Mouse (Mus musculus): ENCODE data around the gene Amz2.

Gene Amz2

DNA sequence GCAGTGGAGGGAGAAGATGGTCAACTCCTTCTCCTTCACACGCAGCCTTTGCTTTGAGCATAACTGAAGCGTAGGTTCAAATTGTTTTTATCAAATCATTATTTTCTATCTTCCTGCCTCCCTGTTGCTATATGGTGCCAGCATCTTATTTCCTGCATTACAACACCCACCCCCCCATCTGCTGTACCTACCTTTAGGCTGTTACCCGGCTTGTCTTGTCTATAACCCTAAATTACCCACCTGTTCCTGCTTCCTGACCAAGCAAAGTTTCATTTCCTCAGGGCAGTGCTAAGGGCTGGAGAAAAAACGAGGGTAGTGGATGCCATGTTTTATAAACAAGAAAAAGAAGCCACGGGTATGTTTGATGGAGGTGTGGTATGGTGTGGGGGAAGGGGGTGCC, 4.5 kb upstream of the Amz2 start:
- DNase-seq (ENCODE audit: low read depth, low spot score) = no peak

DNA sequence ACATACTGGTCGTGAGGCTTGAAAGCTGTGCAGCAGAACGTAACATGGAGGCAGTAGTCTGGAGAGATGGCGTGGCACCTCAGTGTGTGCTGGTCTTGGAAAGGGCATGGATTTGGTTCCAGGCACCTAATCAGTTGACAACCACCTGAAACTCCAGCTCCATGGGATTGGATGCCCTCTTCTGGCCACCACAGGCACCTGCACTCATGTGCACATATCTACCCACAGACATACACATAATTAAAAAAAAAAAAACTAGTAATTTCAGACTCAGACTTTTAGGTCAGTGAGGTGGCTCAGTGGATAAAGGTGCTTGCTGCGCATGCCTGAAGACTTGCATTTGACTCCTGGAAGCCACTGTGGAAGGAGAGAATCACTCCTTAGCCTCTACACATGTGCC, 3.5 kb upstream of the Amz2 start:
- no peak for DNase-seq (ENCODE audit: low read depth, low spot score)

DNA sequence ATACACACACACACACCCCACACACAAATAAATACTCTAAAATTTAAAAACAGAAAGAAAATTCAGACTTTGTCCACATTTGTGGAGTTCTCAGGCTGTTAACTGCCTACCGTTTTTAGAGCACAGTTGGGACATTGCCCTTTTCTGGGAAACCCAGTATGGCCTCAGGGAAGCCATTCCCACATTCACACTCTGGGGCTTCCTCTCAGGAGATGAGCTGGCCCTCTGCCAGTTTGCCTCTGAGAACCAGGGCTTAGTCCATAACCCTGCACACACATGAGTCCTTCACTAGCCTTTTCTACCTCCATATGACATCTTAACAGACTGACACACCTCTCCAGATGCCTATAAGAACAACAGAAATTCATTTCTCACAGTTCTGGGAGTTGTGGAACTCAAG, 2.5 kb upstream of the Amz2 start:
- DNase-seq (ENCODE audit: low read depth, low spot score) = no peak

DNA sequence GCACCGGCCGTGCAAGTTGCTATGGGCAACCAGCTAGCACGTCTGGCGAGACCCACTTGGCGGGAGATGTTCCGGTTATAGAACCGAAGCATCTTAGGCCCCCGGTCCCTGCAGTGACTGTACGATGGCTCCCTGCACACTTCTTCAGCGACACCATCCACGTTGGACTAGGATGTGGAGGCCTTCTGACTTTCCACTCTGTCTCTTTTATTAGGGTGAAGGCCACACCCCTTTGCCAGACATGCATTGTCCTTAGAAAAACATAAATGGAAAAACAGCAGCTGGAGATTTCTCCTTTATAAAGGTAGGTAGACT, 483 bp downstream of the Amz2 start:
- no peak for DNase-seq (ENCODE audit: low read depth, low spot score)

DNA sequence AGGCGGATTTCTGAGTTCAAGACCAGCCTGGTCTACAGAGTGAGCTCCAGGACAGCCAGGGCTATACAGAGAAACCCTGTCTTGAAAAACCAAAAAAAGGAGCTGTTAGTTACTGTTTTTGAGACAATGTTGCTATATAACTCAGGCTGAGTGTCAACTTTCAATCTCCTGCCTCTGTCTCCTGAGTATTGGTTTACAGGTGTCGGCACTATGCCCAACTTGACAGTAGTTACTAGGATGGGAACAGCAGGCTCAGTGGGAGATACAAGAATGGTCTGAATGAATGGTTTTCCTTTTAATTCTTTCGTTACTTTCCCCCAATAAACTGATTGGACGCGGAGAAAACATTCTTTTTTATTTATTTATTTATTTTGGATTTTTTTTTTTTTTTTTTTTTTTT, 1.6 kb downstream of the Amz2 start:
- DNase-seq (ENCODE audit: low read depth, low spot score) = no peak

DNA sequence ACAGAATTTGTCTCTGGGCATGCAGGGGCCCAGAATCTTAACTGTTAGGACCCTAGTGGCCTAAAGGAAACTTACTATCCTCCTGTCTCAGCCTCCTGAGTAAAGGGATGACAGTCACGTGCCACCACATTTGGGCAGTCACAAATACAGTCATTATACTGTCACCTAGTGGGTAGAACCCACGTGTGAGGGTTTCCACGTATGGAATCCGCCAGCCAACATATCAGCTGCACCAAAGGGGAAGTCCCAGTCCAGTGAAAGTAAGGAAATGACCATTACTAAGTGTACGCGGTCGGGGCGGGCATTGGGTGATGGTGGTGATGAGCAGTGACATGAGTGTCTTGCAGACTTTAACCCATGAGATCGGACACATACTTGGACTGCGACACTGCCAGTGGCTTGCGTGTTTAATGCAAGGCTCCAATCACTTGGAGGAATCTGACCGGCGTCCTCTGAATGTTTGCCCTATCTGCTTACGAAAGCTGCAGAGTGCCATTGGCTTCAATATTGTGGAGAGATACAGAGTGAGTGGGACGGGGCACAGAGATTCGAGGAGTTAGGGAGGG, 8.6 kb downstream of the Amz2 start:
- DNase-seq (ENCODE audit: low read depth, low spot score) = no peak

DNA sequence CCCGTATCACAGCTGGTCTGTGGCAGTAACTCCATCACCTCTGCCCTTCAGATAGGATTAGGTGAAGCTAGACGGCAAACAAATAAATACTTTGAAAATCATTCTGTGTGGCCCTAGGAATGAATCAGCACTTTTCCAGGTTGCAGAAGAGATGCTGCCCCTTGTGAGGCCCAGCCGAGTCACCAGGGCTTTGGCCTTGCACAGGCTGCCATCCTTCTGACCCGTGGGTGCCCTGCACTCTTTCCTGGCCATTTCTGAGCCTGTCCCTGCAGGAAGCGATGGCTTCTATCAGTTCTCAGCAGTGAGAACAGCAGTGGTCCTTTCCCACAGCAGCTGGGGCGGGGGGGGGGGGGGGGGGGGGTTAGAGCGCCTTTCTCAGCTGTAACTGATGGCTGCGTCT, 11.1 kb downstream of the Amz2 start:
- no peak for DNase-seq (ENCODE audit: low read depth, low spot score)

DNA sequence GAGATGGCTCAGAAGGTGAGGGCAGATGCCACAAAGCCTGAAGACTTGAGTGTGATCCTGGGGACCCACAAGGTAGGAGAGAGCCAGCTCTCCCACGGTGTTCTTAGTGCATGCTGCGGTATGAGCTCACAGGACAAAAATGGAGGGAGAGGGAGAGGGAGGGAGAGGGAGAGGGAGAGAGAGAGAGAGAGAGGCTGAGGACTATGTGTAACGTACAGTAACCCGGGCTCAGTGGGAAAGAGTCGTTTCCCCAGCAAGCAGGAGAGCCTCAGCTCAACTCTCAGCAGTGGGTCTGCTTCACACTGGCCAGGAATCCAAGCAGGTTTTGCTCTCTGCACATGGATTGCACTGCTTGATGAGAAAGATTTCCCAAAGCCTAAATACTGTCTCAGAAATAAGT, 13.5 kb downstream of the Amz2 start:
- DNase-seq (ENCODE audit: low read depth, low spot score) = no peak

DNA sequence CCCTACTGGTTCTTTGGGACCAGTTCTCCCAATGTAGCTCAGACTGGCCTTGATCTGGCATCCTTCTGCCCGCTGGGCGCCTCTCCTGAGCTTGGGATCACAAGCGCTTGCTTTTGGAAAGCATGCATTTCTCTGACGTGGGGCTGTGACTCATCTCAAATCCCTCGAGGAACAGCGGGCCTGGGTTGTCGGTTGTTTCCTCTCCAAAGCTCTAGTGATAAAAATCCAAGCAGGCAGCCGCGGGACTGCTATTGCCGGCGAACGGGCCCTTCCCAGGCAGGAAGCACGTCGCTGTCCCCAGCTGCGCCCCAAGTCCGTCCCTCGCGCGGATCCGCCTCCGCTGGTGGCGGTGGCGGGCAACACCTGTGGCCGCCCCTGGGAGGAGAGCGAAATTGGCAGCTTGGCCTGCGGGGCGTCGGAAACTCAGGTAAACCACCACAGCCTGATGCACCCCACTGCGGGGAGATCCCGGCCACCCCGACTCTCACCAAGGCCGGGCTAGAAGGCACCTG, 14.1 kb downstream of the Amz2 start:
- DNase-seq (ENCODE audit: low read depth, low spot score) = no peak

DNA sequence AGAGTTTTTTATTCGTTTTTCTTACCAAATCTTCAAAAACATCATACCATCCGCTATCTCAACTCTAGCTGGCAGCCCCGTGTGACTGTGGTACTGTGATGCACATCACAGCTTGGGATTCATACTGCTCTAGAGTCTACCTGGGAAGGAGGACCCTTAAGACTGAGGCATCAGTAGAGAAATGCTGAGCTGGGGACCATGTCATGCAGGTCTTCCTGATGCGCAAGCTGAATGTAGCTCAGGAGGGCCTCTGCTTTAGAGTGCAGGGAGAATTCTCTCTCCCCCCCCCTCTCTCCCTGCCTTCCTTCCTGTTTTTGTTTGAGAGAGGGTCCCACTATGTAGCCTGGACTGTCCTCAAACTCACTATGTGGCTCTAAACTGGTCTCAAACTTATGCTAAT, 14.9 kb downstream of the Amz2 start:
- DNase-seq (ENCODE audit: low read depth, low spot score) = no peak

DNA sequence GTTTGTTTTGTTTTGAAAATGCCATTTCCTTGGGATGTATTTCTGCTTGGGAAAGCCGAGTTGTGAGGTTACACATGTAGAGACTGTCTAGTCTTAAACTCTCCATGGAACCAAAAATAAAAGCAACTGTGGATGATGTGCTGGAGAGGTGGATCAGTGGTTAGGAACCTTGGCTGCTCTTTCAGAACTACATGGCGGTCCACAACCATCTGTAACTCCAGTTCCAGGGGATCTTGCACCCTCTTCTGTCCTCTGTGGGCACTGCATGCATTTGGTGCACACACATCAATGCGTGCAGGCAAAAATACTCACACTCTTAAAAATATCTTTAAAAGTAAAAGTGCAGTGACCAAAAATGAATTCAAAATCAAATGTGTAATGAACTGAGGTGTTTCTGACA, 15.4 kb downstream of the Amz2 start:
- no peak for DNase-seq (ENCODE audit: low read depth, low spot score)

DNA sequence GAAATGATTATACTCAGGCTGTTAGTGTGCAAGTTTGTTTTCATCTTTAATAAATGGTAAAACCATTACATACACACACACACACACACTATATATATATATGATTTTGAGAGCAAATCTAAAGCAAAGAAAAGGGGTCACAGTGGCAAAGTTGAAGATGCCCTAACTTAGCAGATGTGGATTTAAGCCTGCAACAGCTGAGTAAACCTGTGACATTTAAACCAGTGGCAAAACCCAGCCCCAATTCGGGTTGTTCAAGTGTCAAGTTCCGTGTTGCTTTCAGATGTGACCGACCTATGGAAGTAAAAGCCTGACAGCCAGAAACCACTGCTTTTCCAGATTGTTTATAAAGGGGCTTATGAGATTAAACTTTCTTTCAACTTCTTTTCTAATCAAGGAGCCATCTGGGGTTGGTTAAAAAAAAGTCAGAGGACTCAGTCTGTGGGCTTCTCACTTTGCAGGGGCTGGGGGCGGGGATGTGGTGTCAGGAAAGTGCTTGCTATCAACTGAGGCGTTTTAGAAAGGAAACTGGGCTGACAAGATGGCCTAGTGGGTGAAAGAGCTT, 16.5 kb downstream of the Amz2 start:
- no peak for DNase-seq (ENCODE audit: low read depth, low spot score)

DNA sequence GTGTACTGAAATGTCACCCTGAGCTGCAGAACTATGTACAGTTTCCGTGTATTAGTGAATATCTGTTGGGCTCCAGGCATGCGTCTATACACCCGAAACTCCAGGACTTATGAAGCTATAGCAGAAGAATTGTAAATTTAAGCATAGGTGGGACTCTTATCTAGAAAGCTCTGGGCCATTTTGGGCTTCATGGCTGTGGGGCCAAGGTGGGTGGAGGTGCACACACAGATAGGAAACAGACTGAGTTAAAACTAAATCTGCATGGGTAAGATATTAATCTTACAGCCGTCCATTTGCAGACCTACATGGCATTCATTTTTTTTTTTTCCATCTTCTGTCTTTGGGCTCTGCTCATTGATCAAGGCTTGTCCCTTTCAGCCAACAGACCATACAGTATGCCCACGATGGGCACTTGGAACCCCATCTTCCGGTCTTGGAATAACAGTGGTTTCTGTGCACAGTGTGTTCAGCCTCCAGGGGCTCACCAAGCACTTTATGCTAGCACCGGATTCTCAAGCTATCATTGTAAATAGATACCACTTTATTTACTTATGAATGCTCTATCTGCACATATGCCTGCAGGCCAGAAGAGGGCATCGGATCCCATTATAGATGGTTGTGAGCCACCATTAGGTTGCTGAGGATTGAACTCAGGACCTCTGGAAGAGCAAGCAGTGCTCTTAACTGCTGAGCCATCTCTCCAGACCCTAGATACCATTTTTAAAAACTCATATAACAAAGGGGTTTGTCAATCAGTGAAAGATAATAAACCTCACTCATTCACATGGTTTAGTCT, 17.9 kb downstream of the Amz2 start:
- no peak for DNase-seq (ENCODE audit: low read depth, low spot score)

DNA sequence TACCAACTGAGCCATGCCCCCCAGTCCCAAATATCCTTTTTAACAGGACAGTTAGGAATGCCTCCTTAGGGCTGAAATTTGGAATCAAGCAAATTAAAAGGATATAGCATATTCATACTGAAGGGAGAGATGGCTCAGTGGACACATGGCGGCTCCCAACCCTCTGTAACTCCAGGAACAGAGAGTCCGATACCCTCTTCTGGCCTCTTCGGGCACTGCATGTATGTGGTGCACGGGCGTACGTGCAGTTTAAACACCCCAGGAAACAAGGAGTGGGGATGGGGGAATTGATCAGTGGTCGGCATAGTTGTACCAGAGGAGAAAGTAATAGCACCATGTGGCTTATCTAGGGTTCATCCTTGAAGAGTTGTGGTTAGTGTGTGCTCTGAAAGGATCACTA, 18.9 kb downstream of the Amz2 start:
- DNase-seq (ENCODE audit: low read depth, low spot score) = no peak

DNA sequence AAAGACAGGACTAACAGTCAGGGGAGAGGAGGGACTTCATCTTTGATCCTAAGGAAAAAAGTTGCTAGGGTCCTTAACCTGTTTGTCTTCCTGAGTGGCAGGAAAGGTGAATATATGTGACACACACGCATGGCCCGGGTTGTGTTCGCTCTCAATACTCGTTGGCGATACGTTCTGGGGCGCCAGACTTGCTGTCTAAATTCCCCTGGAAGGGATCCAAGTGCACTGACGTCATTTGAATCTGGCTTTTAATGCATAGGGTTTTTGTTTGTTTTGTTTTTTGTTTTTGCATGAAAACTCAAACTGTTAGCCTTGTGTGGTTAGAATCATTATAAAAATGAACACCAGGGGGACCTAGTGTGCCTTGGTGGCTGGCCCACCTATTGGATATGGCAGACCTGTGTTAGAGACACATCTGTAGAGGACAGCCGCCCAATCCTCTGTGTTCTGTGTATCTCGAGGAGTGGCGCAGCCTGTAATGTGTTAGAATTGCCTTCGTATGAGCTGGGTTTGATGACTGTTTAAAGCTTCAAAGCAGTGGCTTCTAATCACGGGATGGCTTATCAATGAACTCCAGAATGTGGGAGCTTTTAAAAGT, 19.8 kb downstream of the Amz2 start:
- DNase-seq (ENCODE audit: low read depth, low spot score) = no peak

DNA sequence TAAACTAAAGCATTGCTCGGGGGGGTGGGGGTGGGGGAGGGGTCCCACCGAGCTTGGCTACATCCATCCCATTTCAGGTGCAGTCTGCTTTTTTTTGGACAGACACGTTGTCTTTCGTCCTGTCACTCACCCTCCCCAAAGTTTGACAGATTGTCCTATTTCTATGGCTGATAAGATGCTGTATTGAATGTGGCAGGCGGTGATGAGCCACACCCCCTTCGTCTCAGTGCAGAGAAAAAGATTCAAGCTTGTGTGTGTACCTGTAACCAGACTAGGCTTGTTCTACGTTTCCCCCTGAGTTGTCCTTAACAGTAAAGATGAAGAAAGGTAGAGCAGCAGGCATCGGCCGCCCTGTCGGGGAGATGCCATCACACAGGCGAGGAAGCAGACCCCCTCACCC, 25.4 kb downstream of the Amz2 start:
- no peak for DNase-seq (ENCODE audit: low read depth, low spot score)

DNA sequence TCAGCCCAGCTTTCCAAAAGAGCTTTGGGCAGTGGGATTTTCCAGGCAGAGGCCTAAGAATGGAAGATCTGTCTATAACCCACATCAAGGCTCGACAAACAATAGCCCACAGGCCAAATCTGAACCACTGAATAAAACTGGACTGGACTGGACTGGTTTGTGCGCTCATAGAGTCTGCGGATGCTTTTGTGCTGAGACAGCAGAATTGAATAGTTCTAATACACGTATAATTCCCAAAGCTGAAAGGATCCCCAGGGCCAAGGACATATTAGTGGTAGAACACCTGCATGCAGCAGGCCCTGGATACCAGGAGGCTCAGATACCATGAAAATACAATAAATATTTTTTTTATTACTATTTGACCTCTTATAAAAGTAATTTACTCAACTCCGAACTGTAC, 30.5 kb downstream of the Amz2 start:
- no peak for DNase-seq (ENCODE audit: low read depth, low spot score)

DNA sequence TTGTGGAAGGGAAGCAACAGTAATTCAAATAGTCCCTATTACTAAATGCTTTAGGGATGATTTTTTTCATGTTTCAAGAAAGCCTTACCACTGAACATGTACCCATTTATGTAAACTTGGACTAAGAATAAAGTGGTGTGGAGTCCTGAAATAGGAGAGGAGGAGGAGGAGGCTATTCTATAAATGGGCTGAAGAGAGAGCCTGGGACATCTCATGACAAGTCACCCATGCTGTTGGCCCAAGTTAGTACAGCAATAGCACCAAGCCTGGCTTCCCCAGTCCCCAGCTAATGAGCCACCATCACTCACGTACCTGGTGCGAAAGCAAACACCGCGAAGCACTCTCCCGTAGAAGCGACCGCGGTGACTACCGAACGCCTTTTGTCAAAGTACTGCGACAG, 32.4 kb downstream of the Amz2 start:
- DNase-seq (ENCODE audit: low read depth, low spot score) = no peak

DNA sequence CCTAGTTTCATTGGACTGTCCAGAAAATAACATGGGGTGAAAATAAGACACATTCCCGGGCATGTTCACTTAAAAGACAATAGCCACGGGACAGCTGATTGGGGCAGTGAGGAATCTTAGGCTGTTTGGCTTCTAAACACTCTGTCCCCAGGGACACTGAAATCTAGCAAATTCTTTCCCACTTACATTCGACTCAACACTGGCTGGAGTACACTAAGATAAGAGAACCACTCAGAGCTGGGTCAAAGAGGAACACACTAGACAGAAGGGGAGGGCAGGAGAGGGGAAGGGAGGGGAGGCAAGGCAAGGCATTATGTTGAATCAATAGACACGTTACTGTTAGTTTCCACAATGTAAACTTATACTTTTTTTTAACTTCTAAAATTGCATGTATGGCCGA, 34.8 kb downstream of the Amz2 start:
- DNase-seq (ENCODE audit: low read depth, low spot score) = no peak

DNA sequence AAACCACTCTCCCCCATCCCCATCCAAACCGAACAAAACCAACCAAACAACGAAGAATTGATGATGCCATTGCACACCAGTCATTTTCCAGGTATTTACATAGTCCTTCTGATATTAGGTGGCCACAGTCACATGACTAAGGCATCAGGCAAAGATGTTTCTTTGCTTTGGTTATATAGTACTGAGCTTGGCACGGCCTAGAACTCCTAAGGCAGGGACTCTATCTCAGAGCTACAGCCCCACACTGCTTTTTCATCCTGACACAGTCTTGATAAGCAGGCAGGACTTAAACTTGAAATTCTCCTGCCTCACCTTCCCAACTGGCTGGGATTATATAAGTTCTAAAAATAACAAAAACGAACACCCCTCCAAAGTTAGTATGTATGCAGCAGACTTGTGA, 39.3 kb downstream of the Amz2 start:
- no peak for DNase-seq (ENCODE audit: low read depth, low spot score)

DNA sequence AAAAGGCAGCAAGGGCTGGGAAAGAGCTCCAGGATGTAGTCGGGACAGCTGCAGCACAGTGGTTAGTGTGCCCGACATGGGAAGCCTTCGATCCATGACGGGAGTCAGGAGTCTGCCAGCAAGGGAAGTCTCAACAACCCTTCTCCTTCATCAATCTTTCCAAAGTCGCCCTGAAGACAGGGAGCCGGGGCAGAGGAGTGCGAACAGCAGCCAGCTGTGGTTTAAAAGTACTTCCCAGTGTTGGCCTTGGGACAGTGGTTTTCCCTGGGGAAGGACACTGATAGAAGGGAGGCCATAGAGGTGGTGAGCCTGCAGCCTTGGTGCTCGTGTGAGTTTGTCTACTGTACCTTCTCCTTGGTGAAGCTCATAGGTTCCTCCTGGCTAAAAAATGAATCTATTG, 41.2 kb downstream of the Amz2 start:
- DNase-seq (ENCODE audit: low read depth, low spot score) = no peak

DNA sequence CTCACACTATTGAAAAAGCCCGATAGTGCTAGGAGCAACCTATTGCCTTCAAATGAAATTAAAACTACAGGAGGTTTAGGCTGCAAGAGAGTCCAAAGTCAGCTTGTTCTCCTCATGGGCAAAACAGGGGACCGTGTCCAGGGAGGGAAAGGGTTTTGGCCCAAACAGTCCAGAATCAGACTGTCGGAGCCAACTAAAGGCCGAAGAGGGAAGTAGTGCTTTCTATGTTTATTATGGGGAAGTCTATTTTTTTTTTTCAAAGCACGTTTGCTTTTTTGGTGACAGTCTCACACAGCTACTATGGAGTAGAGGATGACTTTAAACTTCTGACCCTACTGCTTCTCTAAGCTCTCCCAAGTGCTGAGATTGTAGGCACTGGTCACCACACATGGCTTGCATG, 42.4 kb downstream of the Amz2 start:
- no peak for DNase-seq (ENCODE audit: low read depth, low spot score)

DNA sequence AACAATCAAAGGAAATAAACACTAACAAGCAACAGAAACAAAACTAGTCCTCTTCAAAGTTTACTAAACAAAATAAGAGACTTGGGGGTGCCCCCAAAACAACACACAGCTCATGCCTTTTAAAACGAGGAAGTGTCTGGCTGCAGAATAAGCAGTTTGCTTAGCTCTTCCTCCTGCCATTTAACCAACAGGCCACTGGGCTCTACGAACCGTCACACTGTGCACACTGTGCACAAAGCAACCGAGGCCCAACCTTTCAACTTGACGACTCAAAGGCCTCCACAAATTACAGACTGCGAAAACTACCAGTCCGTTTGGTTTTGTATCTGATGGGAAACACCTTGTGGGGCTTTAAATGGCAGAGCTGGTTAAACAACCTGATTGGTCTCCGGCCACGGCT, 44.4 kb downstream of the Amz2 start:
- DNase-seq (ENCODE audit: low read depth, low spot score) = no peak

Measured in brain, embryonic 18.5 days (tissue).